ENCODE assay signal across 8 mouse cellular contexts in genomic region chr4:62761672-62762071, GRCm38 (mm10).
DNase-seq lines count a peak whose midpoint lies in the region; ATAC-seq lines count a peak whose summit lies in the region.

No protein-coding gene starts in this region.

- no peaks in the 10 kb centered on the region for H3K27me3 ChIP-seq in hindbrain, embryonic 14.5 days (ENCODE audit: control insufficient read depth, insufficient read depth, low read length)

- ATAC-seq in hindbrain, embryonic 14.5 days (ENCODE audit: low FRiP score), result peak; percentile 56
- ATAC-seq in megakaryocyte-erythroid progenitor cell, adult 5-6 weeks (replicated peaks; ENCODE audit: low FRiP score, low TSS enrichment, poor library complexity, severe bottlenecking), result peak; percentile 60; the same call in 1 of the 2 replicates

- no peak overlapping the region for H3K9ac ChIP-seq in hindbrain, embryonic 14.5 days

- no peaks in the 10 kb centered on the region for H3K9me3 ChIP-seq in hindbrain, embryonic 14.5 days (ENCODE audit: control insufficient read depth, low read length)

- no peaks in the 10 kb centered on the region; the same call in 1 of the 2 replicates for H3K4me1 ChIP-seq in hindbrain, embryonic 14.5 days (replicated peaks; ENCODE audit: control insufficient read depth, insufficient read depth, low read length)

- H3K4me3 ChIP-seq in hindbrain, embryonic 14.5 days (replicated peaks; ENCODE audit: low read length), result no peak overlapping the region

- no peaks in the 10 kb centered on the region for H3K36me3 ChIP-seq in hindbrain, embryonic 14.5 days (replicated peaks; ENCODE audit: control insufficient read depth, insufficient read depth)

- no peak overlapping the region for H3K4me2 ChIP-seq in hindbrain, embryonic 14.5 days (replicated peaks)

- H3K27ac ChIP-seq in hindbrain, embryonic 14.5 days, result 0 out of 2 replicates have a peak overlapping the region, but pooled peaks have one; percentile 23

- 3% methylated on average over 1 of the region's 1 CpGs for WGBS in hindbrain, embryonic 14.5 days

- peak; percentile 95 for DNase-seq in NIH3T3 (ENCODE audit: low read depth)
- peak; percentile 80 for DNase-seq in cerebellum, adult 8-10 months
- peak; percentile 54 to 95 for DNase-seq in frontal cortex, adult 2 months (ENCODE audit: extremely low spot score in 1 of 2, low spot score in 1 of 2)
- peak; percentile 93 for DNase-seq in hindbrain, embryonic 14.5 days (ENCODE audit: low spot score)
- DNase-seq in layer of hippocampus, postnatal 14 days (ENCODE audit: low spot score in 2 of 2), result peak; percentile 82 to 90
- DNase-seq in right cerebral cortex, postnatal 25 days, result peak; percentile 73
- DNase-seq in yolk sac, embryonic 10.5 days (ENCODE audit: low spot score), result peak; percentile 71
